8 mouse cellular contexts compared by ENCODE assay signal in genomic region chr10:67185491-67186081, GRCm38 (mm10).
A peak's percentile ranks its signal among the peaks of the same experiment; 100 is the strongest.
DNase-seq lines count a peak whose midpoint lies in the region; ATAC-seq and TF ChIP-seq lines count a peak whose summit lies in the region.

No protein-coding gene starts in this region.

- H3K4me1 ChIP-seq in heart, embryonic 12.5 days (replicated peaks): peaks cover 14% of the 10 kb centered on the region
- H3K4me1 ChIP-seq in kidney, postnatal 0 days (replicated peaks; ENCODE audit: insufficient read depth, low read length): no peaks in the 10 kb centered on the region
- H3K4me1 ChIP-seq in liver, embryonic 11.5 days (replicated peaks; ENCODE audit: control insufficient read depth, insufficient read depth, low read length): peaks cover 20% of the 10 kb centered on the region
- peaks cover 17% of the 10 kb centered on the region; the same call in 1 of the 2 replicates for H3K4me1 ChIP-seq in stomach, embryonic 14.5 days (ENCODE audit: control insufficient read depth, insufficient read depth, low read length)

- H3K79me2 ChIP-seq in C2C12 (ENCODE audit: control insufficient read depth, insufficient read depth): peaks cover 95% of the 10 kb centered on the region

- WGBS in heart, embryonic 12.5 days: under 1% methylated on average over 23 of the region's 23 CpGs
- WGBS in kidney, postnatal 0 days: under 1% methylated on average over 23 of the region's 23 CpGs
- under 1% methylated on average over 23 of the region's 23 CpGs for WGBS in liver, embryonic 11.5 days
- WGBS in stomach, embryonic 14.5 days: under 1% methylated on average over 23 of the region's 23 CpGs

- peak; percentile 86 for ATAC-seq in erythroid progenitor cell, adult 5-6 weeks (replicated peaks; ENCODE audit: low FRiP score, poor library complexity, severe bottlenecking)
- ATAC-seq in heart, embryonic 12.5 days (ENCODE audit: insufficient number of reproducible peaks, low FRiP score): peak; percentile 91
- peak; percentile 90 for ATAC-seq in kidney, postnatal 0 days (replicated peaks; ENCODE audit: low FRiP score, low read depth)
- ATAC-seq in liver, embryonic 11.5 days (replicated peaks; ENCODE audit: low FRiP score): peak; percentile 91
- ATAC-seq in stomach, embryonic 14.5 days (ENCODE audit: insufficient number of reproducible peaks, insufficient read depth, low FRiP score, low read depth): peak; percentile 88

- H3K27me3 ChIP-seq in C2C12 (ENCODE audit: control insufficient read depth, insufficient read depth, insufficient read length): no peaks in the 10 kb centered on the region
- H3K27me3 ChIP-seq in heart, embryonic 12.5 days (replicated peaks): no peaks in the 10 kb centered on the region
- no peaks in the 10 kb centered on the region for H3K27me3 ChIP-seq in kidney, postnatal 0 days (ENCODE audit: insufficient read depth, low read length)
- no peaks in the 10 kb centered on the region for H3K27me3 ChIP-seq in liver, embryonic 11.5 days (replicated peaks; ENCODE audit: control insufficient read depth, insufficient read depth, low read length)
- no peaks in the 10 kb centered on the region for H3K27me3 ChIP-seq in stomach, embryonic 14.5 days (ENCODE audit: control insufficient read depth, insufficient read depth, low read length)

- peak overlapping the region; percentile 96 for H3K27ac ChIP-seq in heart, embryonic 12.5 days (ENCODE audit: poor library complexity, severe bottlenecking)
- H3K27ac ChIP-seq in kidney, postnatal 0 days: peak overlapping the region; percentile 94
- peak overlapping the region; percentile 94 for H3K27ac ChIP-seq in liver, embryonic 11.5 days (ENCODE audit: low read depth, low read length)
- H3K27ac ChIP-seq in stomach, embryonic 14.5 days (ENCODE audit: low read length): peak overlapping the region; percentile 97

- H3K4me2 ChIP-seq in heart, embryonic 12.5 days: peak overlapping the region; percentile 68
- H3K4me2 ChIP-seq in kidney, postnatal 0 days (ENCODE audit: low read length): peak overlapping the region; percentile 74
- peak overlapping the region; percentile 66 for H3K4me2 ChIP-seq in liver, embryonic 11.5 days
- peak overlapping the region; percentile 59 for H3K4me2 ChIP-seq in stomach, embryonic 14.5 days (replicated peaks; ENCODE audit: low read depth, low read length)

- no peak for TF ChIP-seq CTCF in C2C12 (IDR thresholded peaks at IDR 0.05; ENCODE audit: control insufficient read depth, insufficient read depth, insufficient read length)
- peak; percentile 16; the same call in 1 of the 2 replicates for TF ChIP-seq CTCF in kidney, postnatal 0 days (IDR thresholded peaks at IDR 0.05; ENCODE audit: low read depth)

- H3K9ac ChIP-seq in heart, embryonic 12.5 days: peak overlapping the region; percentile 78
- peak overlapping the region; percentile 65 for H3K9ac ChIP-seq in kidney, postnatal 0 days (ENCODE audit: low read depth, low read length)
- H3K9ac ChIP-seq in liver, embryonic 11.5 days (ENCODE audit: low read depth, low read length): peak overlapping the region; percentile 67
- peak overlapping the region; percentile 40; the same call in 1 of the 2 replicates for H3K9ac ChIP-seq in stomach, embryonic 14.5 days (replicated peaks; ENCODE audit: low read depth, low read length)

- peaks cover 53% of the 10 kb centered on the region for H3K79me3 ChIP-seq in C2C12 (ENCODE audit: low read depth)

- H3K4me3 ChIP-seq in C2C12 (ENCODE audit: insufficient read depth, poor library complexity, severe bottlenecking): peak overlapping the region; percentile 51
- H3K4me3 ChIP-seq in heart, embryonic 12.5 days: peak overlapping the region; percentile 58
- peak overlapping the region; percentile 51 for H3K4me3 ChIP-seq in kidney, postnatal 0 days (replicated peaks; ENCODE audit: low read depth, low read length)
- H3K4me3 ChIP-seq in liver, embryonic 11.5 days (ENCODE audit: low read depth, low read length): peak overlapping the region; percentile 59
- H3K4me3 ChIP-seq in stomach, embryonic 14.5 days (ENCODE audit: low read depth, low read length): peak overlapping the region; percentile 40

- peak; percentile 67 for DNase-seq in brain, embryonic 18.5 days (ENCODE audit: low read depth, low spot score)
- DNase-seq in kidney, postnatal 0 days (ENCODE audit: low spot score): peak; percentile 93
- DNase-seq in liver, embryonic 11.5 days (ENCODE audit: low spot score): peak; percentile 78
- peak; percentile 90 for DNase-seq in naive thymus-derived CD4-positive, alpha-beta T cell, adult 2 months (ENCODE audit: low read depth)

- H3ac ChIP-seq in C2C12 (ENCODE audit: control insufficient read depth, insufficient read length, low read depth): peak overlapping the region; percentile 68

- peaks cover 6% of the 10 kb centered on the region for H3K36me3 ChIP-seq in C2C12 (ENCODE audit: control insufficient read depth, insufficient read depth)
- H3K36me3 ChIP-seq in heart, embryonic 12.5 days: peaks cover 4% of the 10 kb centered on the region
- no peaks in the 10 kb centered on the region for H3K36me3 ChIP-seq in kidney, postnatal 0 days (ENCODE audit: insufficient read depth, low read length)
- no peaks in the 10 kb centered on the region for H3K36me3 ChIP-seq in liver, embryonic 11.5 days (ENCODE audit: control insufficient read depth, insufficient read depth, low read length)
- no peaks in the 10 kb centered on the region for H3K36me3 ChIP-seq in stomach, embryonic 14.5 days (ENCODE audit: control insufficient read depth, insufficient read depth, low read length)

- H3K9me3 ChIP-seq in heart, embryonic 12.5 days (replicated peaks): no peaks in the 10 kb centered on the region
- H3K9me3 ChIP-seq in kidney, postnatal 0 days (replicated peaks; ENCODE audit: low read length): no peaks in the 10 kb centered on the region
- no peaks in the 10 kb centered on the region for H3K9me3 ChIP-seq in liver, embryonic 11.5 days (ENCODE audit: control insufficient read depth, low read length)
- H3K9me3 ChIP-seq in stomach, embryonic 14.5 days (ENCODE audit: control insufficient read depth, low read depth, low read length): no peaks in the 10 kb centered on the region

TF ChIP-seq in C2C12, 6 proteins besides CTCF, POLR2A, EP300 and RAD21:
- TF ChIP-seq MAX (IDR thresholded peaks at IDR 0.05) (no peak), MYOG (IDR thresholded peaks at IDR 0.05; ENCODE audit: control insufficient read depth, extremely low read depth, insufficient read length) (no peak), CEBPB (IDR thresholded peaks at IDR 0.05; ENCODE audit: low read depth) (no peak), MYOD1 (IDR thresholded peaks at IDR 0.05; ENCODE audit: control insufficient read depth, insufficient read length, low read depth) (peak; percentile 96), FOSL1 (IDR thresholded peaks at IDR 0.05; ENCODE audit: insufficient read depth, low read length, poor library complexity, severe bottlenecking) (peak; percentile 79), USF1 (IDR thresholded peaks at IDR 0.05; ENCODE audit: low read depth) (peak; percentile 24)

Comparison
In these comparisons a context has a peak if more than half of its experiments do, and no peak if none do; other contexts are left out.
1. Peak in every context shown above with its lines: DNase-seq, ATAC-seq, H3K4me3 ChIP-seq and H3K27ac ChIP-seq.